Comparison of ENCODE assay signal across 9 mouse cellular contexts in the genomic region with DNA sequence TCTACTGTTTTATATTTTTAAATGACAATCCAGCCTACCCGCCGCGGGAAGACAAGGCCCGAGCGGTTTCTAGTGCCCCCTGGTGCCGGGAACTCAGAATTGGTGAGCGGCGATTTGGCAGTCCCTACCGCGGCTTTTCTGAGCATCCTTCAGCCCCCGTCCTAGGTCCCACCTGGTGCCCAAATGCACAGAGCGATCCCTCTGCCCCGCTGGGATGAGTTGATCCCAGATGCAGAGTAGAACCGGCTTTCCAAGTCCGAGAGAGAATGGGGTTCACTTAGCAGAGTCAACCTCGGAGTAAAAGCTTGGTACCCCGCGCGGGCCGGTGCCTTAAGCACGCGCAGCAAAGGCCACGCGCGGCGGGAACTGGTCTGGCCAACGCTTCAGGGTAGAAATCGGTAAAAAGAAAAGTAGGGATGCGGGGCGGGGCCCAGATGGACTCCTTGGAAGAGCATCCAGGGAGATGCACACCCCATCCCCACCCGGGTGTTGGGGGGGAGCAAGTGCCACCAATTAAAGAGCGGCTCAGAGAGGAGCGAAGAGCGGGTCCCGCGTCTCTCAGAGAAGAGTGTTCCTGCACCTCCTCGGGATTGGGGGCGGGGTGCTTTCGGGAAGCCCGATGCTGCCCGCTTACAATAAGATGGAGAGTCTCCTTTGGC. TPM values are rescaled to one million over a fixed set of nuclear protein-coding genes. Genes with fewer than 3 reads are reported as not detected.
DNase-seq lines count a peak whose midpoint lies in the region; ATAC-seq lines count a peak whose summit lies in the region.
"Had no signal": no experiment of that assay in that cellular context is flagged by ENCODE, and none has a peak within 500 bp of the region (broad histone marks: within the 10 kb centered on the region; RNA-seq: fewer than 3 reads in every experiment).

No protein-coding gene starts in this region.

- under 1% methylated on average over 41 of the region's 41 CpGs for WGBS in embryonic facial prominence, embryonic 13.5 days
- WGBS in kidney, embryonic 16.5 days: under 1% methylated on average over 41 of the region's 41 CpGs
- WGBS in liver, embryonic 13.5 days (ENCODE audit: insufficient replicate concordance): 1% methylated on average over 41 of the region's 41 CpGs
- WGBS in neural tube, embryonic 13.5 days: under 1% methylated on average over 41 of the region's 41 CpGs

- no peak overlapping the region for H3K27ac ChIP-seq in embryonic facial prominence, embryonic 13.5 days
- peak overlapping the region; percentile 89 for H3K27ac ChIP-seq in kidney, embryonic 16.5 days (ENCODE audit: low read length)
- H3K27ac ChIP-seq in liver, embryonic 13.5 days: no peak overlapping the region
- no peak overlapping the region for H3K27ac ChIP-seq in neural tube, embryonic 13.5 days (replicated peaks)

- 0 out of 2 replicates have a peak, but pooled peaks have one; percentile 20 for ATAC-seq in embryonic facial prominence, embryonic 13.5 days (ENCODE audit: insufficient number of reproducible peaks, insufficient read depth, low FRiP score, low TSS enrichment, low read depth)
- peak; percentile 21; the same call in 1 of the 2 replicates for ATAC-seq in kidney, embryonic 16.5 days (ENCODE audit: low FRiP score, low TSS enrichment)
- ATAC-seq in liver, embryonic 13.5 days (ENCODE audit: low read depth): no peak
- ATAC-seq in neural tube, embryonic 13.5 days (ENCODE audit: low read depth): peak; percentile 58

- peak overlapping the region; percentile 64 for H3K9ac ChIP-seq in embryonic facial prominence, embryonic 13.5 days
- peak overlapping the region; percentile 77 for H3K9ac ChIP-seq in kidney, embryonic 16.5 days (replicated peaks; ENCODE audit: low read length)
- H3K9ac ChIP-seq in liver, embryonic 13.5 days: no peak overlapping the region
- H3K9ac ChIP-seq in neural tube, embryonic 13.5 days: peak overlapping the region; percentile 64

- H3K36me3 ChIP-seq in embryonic facial prominence, embryonic 13.5 days: no peaks in the 10 kb centered on the region
- no peaks in the 10 kb centered on the region for H3K36me3 ChIP-seq in kidney, embryonic 16.5 days (ENCODE audit: insufficient read depth, low read length)
- no peaks in the 10 kb centered on the region for H3K36me3 ChIP-seq in liver, embryonic 13.5 days
- no peaks in the 10 kb centered on the region for H3K36me3 ChIP-seq in neural tube, embryonic 13.5 days

- H3K4me1 ChIP-seq in embryonic facial prominence, embryonic 13.5 days: peaks cover 64% of the 10 kb centered on the region
- H3K4me1 ChIP-seq in kidney, embryonic 16.5 days (ENCODE audit: insufficient read depth, low read length): peaks cover 21% of the 10 kb centered on the region
- peaks cover 6% of the 10 kb centered on the region; the same call in 1 of the 2 replicates for H3K4me1 ChIP-seq in liver, embryonic 13.5 days (replicated peaks)
- H3K4me1 ChIP-seq in neural tube, embryonic 13.5 days (replicated peaks): peaks cover 53% of the 10 kb centered on the region

- peak overlapping the region; percentile 62 for H3K4me3 ChIP-seq in embryonic facial prominence, embryonic 13.5 days
- peak overlapping the region; percentile 68 for H3K4me3 ChIP-seq in kidney, embryonic 16.5 days (ENCODE audit: low read length)
- peak overlapping the region; percentile 33 for H3K4me3 ChIP-seq in liver, embryonic 13.5 days (replicated peaks)
- peak overlapping the region; percentile 54 for H3K4me3 ChIP-seq in neural tube, embryonic 13.5 days
- H3K4me3 ChIP-seq: erythroblast, embryonic 14.5 days had no signal

- H3K9me3 ChIP-seq in embryonic facial prominence, embryonic 13.5 days: no peaks in the 10 kb centered on the region
- H3K9me3 ChIP-seq in kidney, embryonic 16.5 days (ENCODE audit: low read length): no peaks in the 10 kb centered on the region
- no peaks in the 10 kb centered on the region for H3K9me3 ChIP-seq in liver, embryonic 13.5 days (replicated peaks)
- H3K9me3 ChIP-seq in neural tube, embryonic 13.5 days: no peaks in the 10 kb centered on the region

- peaks cover 98% of the 10 kb centered on the region for H3K27me3 ChIP-seq in embryonic facial prominence, embryonic 13.5 days
- H3K27me3 ChIP-seq in kidney, embryonic 16.5 days (ENCODE audit: insufficient read depth, low read length): peaks cover 55% of the 10 kb centered on the region
- H3K27me3 ChIP-seq in liver, embryonic 13.5 days: peaks cover 100% of the 10 kb centered on the region
- peaks cover 99% of the 10 kb centered on the region for H3K27me3 ChIP-seq in neural tube, embryonic 13.5 days

- H3K4me2 ChIP-seq in embryonic facial prominence, embryonic 13.5 days: peak overlapping the region; percentile 90
- H3K4me2 ChIP-seq in kidney, embryonic 16.5 days (replicated peaks; ENCODE audit: low read depth, low read length): peak overlapping the region; percentile 91
- peak overlapping the region; percentile 49 for H3K4me2 ChIP-seq in liver, embryonic 13.5 days
- peak overlapping the region; percentile 92 for H3K4me2 ChIP-seq in neural tube, embryonic 13.5 days

- peak; percentile 25 to 26 for DNase-seq in B cell, adult 2 months
- DNase-seq in adrenal gland, postnatal 36 days: peak; percentile 73 to 83
- DNase-seq in heart, adult 8-10 months (ENCODE audit: low spot score): peak; percentile 38
- no peak for DNase-seq in liver, embryonic 13.5 days
- DNase-seq in thymus, postnatal 4 days: peak; percentile 79

RNA-seq across cellular contexts. Expression of a gene that starts 2.4 kb away (rescaled TPM):
- total RNA-seq in adrenal gland, postnatal 36 days (2021): under 1 TPM; 0.13 to 0.20 TPM
- polyA plus RNA-seq in embryonic facial prominence, embryonic 13.5 days (2015; fragmentation: Nextera tagmentation; extraction: Ambion mirVana): 0.84 and 1.2 TPM in 2 replicates
- total RNA-seq in heart, adult 8-10 months (2022): under 1 TPM; 0.41 to 0.60 (median 0.46) TPM
- 6.8 and 8.7 TPM in 2 replicates for polyA plus RNA-seq in kidney, embryonic 16.5 days (2015; fragmentation: Nextera tagmentation; extraction: Ambion mirVana)
- polyA plus RNA-seq in liver, embryonic 13.5 days (2015; fragmentation: Nextera tagmentation; extraction: Ambion mirVana): not detected in 2 replicates
- polyA plus RNA-seq in neural tube, embryonic 13.5 days (2015; fragmentation: Nextera tagmentation; extraction: Ambion mirVana): 0.11 and 0.21 TPM in 2 replicates
- polyA plus RNA-seq: erythroblast, embryonic 14.5 days had no signal
